ENCODE assay signal across 22 mouse cellular contexts in genomic region chr19:35302723-35303270, GRCm38 (mm10).
DNase-seq lines count a peak whose midpoint lies in the region; TF ChIP-seq lines count a peak whose summit lies in the region.
"Had no signal": no experiment of that assay in that cellular context is flagged by ENCODE, and none has a peak within 500 bp of the region (broad histone marks: within the 10 kb centered on the region; RNA-seq: fewer than 3 reads in every experiment).

No protein-coding gene starts in this region.

- H3K36me3 ChIP-seq in midbrain, embryonic 10.5 days: no peaks in the 10 kb centered on the region
- H3K36me3 ChIP-seq: embryonic facial prominence, embryonic 10.5 days; embryonic facial prominence, embryonic 13.5 days; forebrain, embryonic 10.5 days; hindbrain, embryonic 12.5 days; hindbrain, embryonic 15.5 days had no signal

- no peaks in the 10 kb centered on the region for H3K27me3 ChIP-seq in midbrain, embryonic 10.5 days (ENCODE audit: low read depth, poor library complexity, severe bottlenecking)
- H3K27me3 ChIP-seq: embryonic facial prominence, embryonic 13.5 days; forebrain, embryonic 13.5 days; hindbrain, embryonic 12.5 days; hindbrain, embryonic 15.5 days had no signal

- 88% methylated on average over 3 of the region's 3 CpGs for WGBS in midbrain, embryonic 10.5 days

- no peak overlapping the region for H3K4me3 ChIP-seq in left cerebral cortex, adult 2 months
- no peak overlapping the region for H3K4me3 ChIP-seq in embryonic fibroblast, embryonic 13.5 days (ENCODE audit: insufficient read depth, low read length)
- H3K4me3 ChIP-seq in midbrain, embryonic 10.5 days: no peak overlapping the region
- H3K4me3 ChIP-seq: embryonic facial prominence, embryonic 10.5 days; embryonic facial prominence, embryonic 13.5 days; forebrain, embryonic 10.5 days; forebrain, embryonic 13.5 days; gastrocnemius, adult 2 months; hindbrain, embryonic 12.5 days; hindbrain, embryonic 15.5 days had no signal

- no peaks in the 10 kb centered on the region for H3K9me3 ChIP-seq in midbrain, embryonic 10.5 days (replicated peaks)
- H3K9me3 ChIP-seq: embryonic facial prominence, embryonic 10.5 days; embryonic facial prominence, embryonic 13.5 days; forebrain, embryonic 10.5 days; forebrain, embryonic 13.5 days; hindbrain, embryonic 12.5 days; hindbrain, embryonic 15.5 days had no signal

- H3K4me1 ChIP-seq in embryonic fibroblast, embryonic 13.5 days (ENCODE audit: control insufficient read depth, insufficient read depth, low read length): peaks cover 2% of the 10 kb centered on the region
- no peaks in the 10 kb centered on the region for H3K4me1 ChIP-seq in midbrain, embryonic 10.5 days
- H3K4me1 ChIP-seq: embryonic facial prominence, embryonic 10.5 days; embryonic facial prominence, embryonic 13.5 days; forebrain, embryonic 10.5 days; forebrain, embryonic 13.5 days; hindbrain, embryonic 12.5 days; hindbrain, embryonic 15.5 days had no signal

- TF ChIP-seq POLR2A in embryonic fibroblast, embryonic 13.5 days (IDR thresholded peaks at IDR 0.05; ENCODE audit: low read depth, low read length): no peak

- peak; percentile 9 to 10 for DNase-seq in left cerebral cortex, adult 9 months (ENCODE audit: low spot score in 2 of 2)
- DNase-seq in left cerebral cortex, adult 2 months (ENCODE audit: extremely low spot score in 1 of 2, low spot score in 2 of 2): no peak
- DNase-seq in right cerebral cortex, postnatal 25 days: peak; percentile 4
- DNase-seq in right cerebral cortex, postnatal 4 days: no peak
- no peak for DNase-seq in midbrain, embryonic 10.5 days (ENCODE audit: low spot score)
- DNase-seq: adrenal gland, postnatal 10 days; adrenal gland, postnatal 36 days; cerebellum, adult 11 months; cerebellum, adult 8-10 months; cerebellum, postnatal 10 days; cerebellum, postnatal 36 days; embryo, embryonic 11 days; gastrocnemius, adult 2 months; gastrocnemius, postnatal 14 days; heart, adult 11 months had no signal

- TF ChIP-seq CTCF in left cerebral cortex, adult 2 months (IDR thresholded peaks at IDR 0.05): no peak
- TF ChIP-seq CTCF in embryonic fibroblast, embryonic 13.5 days (IDR thresholded peaks at IDR 0.05; ENCODE audit: borderline replicate concordance, insufficient read depth, low read length): no peak

- H3K27ac ChIP-seq in left cerebral cortex, adult 2 months: no peak overlapping the region
- peak overlapping the region; percentile 57; the same call in 1 of the 2 replicates for H3K27ac ChIP-seq in embryonic fibroblast, embryonic 13.5 days (ENCODE audit: insufficient read depth, low read length)
- no peak overlapping the region for H3K27ac ChIP-seq in midbrain, embryonic 10.5 days (replicated peaks)
- H3K27ac ChIP-seq: embryonic facial prominence, embryonic 10.5 days; embryonic facial prominence, embryonic 13.5 days; forebrain, embryonic 10.5 days; forebrain, embryonic 13.5 days; gastrocnemius, adult 2 months; hindbrain, embryonic 12.5 days; hindbrain, embryonic 15.5 days had no signal

- intact Hi-C loops in left cerebral cortex, adult 2 months (cut with DNase I): loop anchor here (5.0 to 10.0 kb wide), 2 partner anchors 140 to 308 kb away; no protein-coding TSS in a partner anchor

Comparison
In these comparisons a context has a peak if more than half of its experiments do, and no peak if none do; other contexts are left out.
1. DNase-seq: peak in left cerebral cortex, adult 9 months (2 of 2) and right cerebral cortex, postnatal 25 days (single experiment); none in left cerebral cortex, adult 2 months (0 of 2), right cerebral cortex, postnatal 4 days (single experiment) and midbrain, embryonic 10.5 days (single experiment).